Mouse (Mus musculus) spleen, adult 2 months (tissue): ENCODE measurements around the gene St3gal2. TPM values are rescaled to one million over a fixed set of nuclear protein-coding genes. Genes with fewer than 3 reads are reported as not detected.
"Not testable (repeated sequence)": the region's sequence is repeated elsewhere in the genome, so short reads cannot be mapped to it uniquely, and the experiment has no call there.

ENCODE experiments used
- DNase-seq, 2 experiments: peaks; one replicate each; pipeline versions ENCODE4 v3.0.0 to v3.0.0-alpha.2; 2012 to 2021; ENCODE audit warnings: low spot score in 2 of 2, low read depth in 1 of 2
- H3K27ac ChIP-seq: fragments of 200-500 bp; 2 replicates; pipeline ENCODE4 v1.5.1; 2012; ENCODE audit warnings: low read length, inconsistent platforms; ENCODE audit not compliant: insufficient read depth
- H3K27me3 ChIP-seq: fragments of 200-500 bp; 2 replicates; pipeline ENCODE4 v1.6.1; 2012; ENCODE audit warnings: mild to moderate bottlenecking, moderate library complexity, low read length, inconsistent platforms; ENCODE audit not compliant: control insufficient read depth, insufficient read depth
- H3K36me3 ChIP-seq: fragments of 200-500 bp; 2 replicates; pipeline ENCODE4 v1.6.1; 2012; ENCODE audit warnings: mild to moderate bottlenecking, low read length, inconsistent platforms; ENCODE audit not compliant: control insufficient read depth, insufficient read depth
- H3K4me1 ChIP-seq: fragments of 200-500 bp; 2 replicates; pipeline ENCODE4 v1.6.1; 2011; ENCODE audit warnings: inconsistent platforms; ENCODE audit not compliant: control insufficient read depth, insufficient read depth, insufficient read length
- H3K4me3 ChIP-seq: fragments of 200-500 bp; 2 replicates; pipeline ENCODE4 v1.5.1; 2011; ENCODE audit warnings: mild to moderate bottlenecking, inconsistent platforms; ENCODE audit not compliant: insufficient read depth, insufficient read length; ENCODE audit errors: extremely low read depth
- CTCF ChIP-seq: fragments of 200-500 bp; IDR thresholded peaks from 2 replicates; pipeline ENCODE4 v1.5.1; 2011; ENCODE audit warnings: mild to moderate bottlenecking, inconsistent platforms; ENCODE audit not compliant: insufficient read depth, insufficient read length, insufficient replicate concordance; ENCODE audit errors: extremely low read depth
- POLR2A ChIP-seq: fragments of 200-500 bp; IDR thresholded peaks from 2 replicates; pipeline ENCODE4 v1.6.1; 2011; ENCODE audit warnings: low read depth, low read length, inconsistent platforms
- WGBS: fragments of 180-500 bp; shearing (Covaris S2); methylation state at CpG from one replicate; pipeline ENCODE4 v1.1.7; 2018; 5-methylcytosine and 5-hydroxymethylcytosine counted together
- polyA plus RNA-seq: library from polyadenylated mRNA; depleted of rRNA; stranded (reverse); fragments of >200 nt; gene quantifications from 2 replicates; pipeline ENCODE4 v1.2.3, GENCODE M21; 2012

St3gal2 gene
- polyA plus RNA-seq, 1 experiment, result 25.5 TPM

DNA sequence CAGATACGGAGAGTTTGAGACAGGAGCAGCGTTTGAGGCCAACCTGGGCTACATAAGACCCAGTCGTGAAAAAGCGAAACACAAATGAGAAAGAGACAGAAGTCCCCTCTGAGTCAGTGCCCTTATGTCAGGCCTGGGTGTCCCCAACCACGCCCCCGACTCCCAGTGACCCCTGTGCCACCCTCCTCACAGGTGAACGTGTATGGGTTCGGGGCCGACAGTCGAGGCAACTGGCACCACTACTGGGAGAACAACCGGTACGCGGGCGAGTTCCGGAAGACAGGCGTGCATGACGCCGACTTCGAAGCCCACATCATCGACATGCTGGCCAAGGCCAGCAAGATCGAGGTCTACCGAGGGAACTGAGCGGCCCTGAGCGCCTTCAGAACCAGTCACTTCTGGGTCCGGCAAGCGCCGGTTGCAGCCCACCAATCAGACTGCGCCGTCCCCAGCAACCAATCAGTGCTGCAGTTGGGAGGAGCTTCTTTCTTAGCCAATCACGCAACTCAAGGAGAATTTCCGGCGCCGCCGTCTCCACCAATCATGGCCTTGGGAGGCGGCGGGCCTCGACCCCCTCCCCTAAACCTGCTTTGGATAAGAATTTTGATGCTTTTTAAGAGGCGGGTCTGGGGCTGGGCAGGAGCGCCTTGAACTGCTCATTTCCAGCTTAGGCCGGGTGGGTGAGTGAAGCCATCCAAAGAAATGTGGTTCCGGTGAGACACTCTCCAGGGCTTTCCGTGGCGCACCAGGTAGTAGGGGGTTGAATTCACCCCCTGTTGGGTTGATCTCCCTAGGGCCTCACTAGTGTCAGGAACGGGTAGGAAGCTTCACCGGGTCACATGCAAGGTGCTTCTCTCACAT lies 50.4 kb downstream of the St3gal2 start:
- Histone ChIP-seq H3K36me3 (peaks cover 7% of the 10 kb centered on the region), H3K27ac (peak overlapping the region; percentile 47; the same call in 1 of the 2 replicates), H3K27me3 (no peaks in the 10 kb centered on the region), H3K4me1 (peaks cover 7% of the 10 kb centered on the region; the same call in 1 of the 2 replicates), H3K4me3 (peak overlapping the region; percentile 63)
- 13% methylated on average over 45 of the region's 45 CpGs for WGBS
- TF ChIP-seq POLR2A (peak; percentile 85), CTCF (no peak)
- DNase-seq, result peak; percentile 75 to 87

DNA sequence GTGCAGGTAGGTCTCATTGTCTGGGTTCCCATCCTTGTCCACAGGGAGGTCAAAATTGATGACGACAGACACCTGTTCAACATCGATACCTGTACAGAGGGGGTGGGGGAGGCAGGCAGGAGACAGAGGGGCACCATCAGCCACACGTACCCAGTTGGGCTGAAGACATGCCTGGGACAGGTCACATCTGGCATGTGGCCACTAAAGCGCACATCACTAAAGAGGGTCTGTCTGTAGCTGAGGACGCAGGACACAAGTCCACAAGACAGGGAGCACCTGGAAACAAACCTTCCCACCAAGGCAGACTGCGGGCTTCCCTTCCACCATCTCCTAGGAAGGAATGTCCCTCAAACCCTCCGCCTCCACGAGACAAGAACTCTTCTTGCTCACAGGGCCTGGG lies 56.8 kb downstream of the St3gal2 start:
- peaks cover 23% of the 10 kb centered on the region for H3K36me3 ChIP-seq
- WGBS, result 97% methylated on average over 8 of the region's 8 CpGs

DNA sequence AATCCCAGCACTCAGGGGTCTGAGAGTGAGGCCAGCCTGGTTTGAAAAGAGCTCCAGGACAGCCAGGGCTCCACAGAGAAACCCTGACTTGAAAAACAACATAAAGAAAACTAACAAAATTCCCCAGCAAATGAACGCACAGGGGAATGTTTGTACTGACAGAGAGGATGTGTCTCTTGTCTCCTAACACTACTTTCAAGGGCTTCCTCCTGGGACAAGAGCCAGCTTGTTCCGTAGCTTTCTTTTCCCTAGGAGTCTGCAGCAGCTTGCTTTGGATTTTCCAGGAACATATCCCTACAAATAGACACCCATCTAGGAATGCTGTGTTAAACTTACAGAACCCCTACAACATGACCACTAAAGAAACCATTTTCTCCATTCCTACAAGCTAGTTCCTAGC lies 58.3 kb downstream of the St3gal2 start:
- peaks cover 24% of the 10 kb centered on the region for H3K36me3 ChIP-seq
- 85% methylated on average over 2 of the region's 2 CpGs for WGBS

More for the DNA sequence above, 56.8 kb downstream of the St3gal2 start:
- not testable (repeated sequence) for H3K4me3 ChIP-seq, DNase-seq, H3K27me3 ChIP-seq, H3K4me1 ChIP-seq, H3K27ac ChIP-seq

DNA sequence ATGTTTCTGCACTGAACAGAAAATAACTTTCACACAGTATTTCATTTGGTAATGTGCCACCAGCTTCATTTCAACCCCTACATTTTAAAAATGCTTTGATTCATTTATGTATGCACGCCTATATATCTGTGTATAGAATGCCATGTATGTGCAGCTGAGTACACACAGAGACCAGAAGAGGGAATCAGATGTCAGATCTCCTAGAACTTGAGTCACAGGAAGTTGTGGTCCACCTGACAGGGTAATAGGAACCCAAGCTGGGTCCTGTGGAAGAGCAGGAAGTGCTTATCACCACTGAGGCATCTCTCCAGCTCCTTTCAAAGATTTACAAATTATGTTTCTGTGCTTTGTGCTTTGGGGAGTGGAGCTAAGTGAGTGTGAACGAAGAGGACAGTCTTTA lies 61.6 kb downstream of the St3gal2 start:
- no peak overlapping the region for H3K4me3 ChIP-seq
- DNase-seq, result no peak
- WGBS, result 57% methylated on average over 2 of the region's 2 CpGs
- H3K36me3 ChIP-seq, result peaks cover 26% of the 10 kb centered on the region
- no peak overlapping the region for H3K27ac ChIP-seq
- no peaks in the 10 kb centered on the region for H3K27me3 ChIP-seq
- no peaks in the 10 kb centered on the region for H3K4me1 ChIP-seq
- TF ChIP-seq POLR2A (no peak), CTCF (no peak)

More for the DNA sequence above, 58.3 kb downstream of the St3gal2 start:
- DNase-seq, H3K27me3 ChIP-seq, H3K4me1 ChIP-seq, H3K27ac ChIP-seq, H3K4me3 ChIP-seq: not testable (repeated sequence)

DNA sequence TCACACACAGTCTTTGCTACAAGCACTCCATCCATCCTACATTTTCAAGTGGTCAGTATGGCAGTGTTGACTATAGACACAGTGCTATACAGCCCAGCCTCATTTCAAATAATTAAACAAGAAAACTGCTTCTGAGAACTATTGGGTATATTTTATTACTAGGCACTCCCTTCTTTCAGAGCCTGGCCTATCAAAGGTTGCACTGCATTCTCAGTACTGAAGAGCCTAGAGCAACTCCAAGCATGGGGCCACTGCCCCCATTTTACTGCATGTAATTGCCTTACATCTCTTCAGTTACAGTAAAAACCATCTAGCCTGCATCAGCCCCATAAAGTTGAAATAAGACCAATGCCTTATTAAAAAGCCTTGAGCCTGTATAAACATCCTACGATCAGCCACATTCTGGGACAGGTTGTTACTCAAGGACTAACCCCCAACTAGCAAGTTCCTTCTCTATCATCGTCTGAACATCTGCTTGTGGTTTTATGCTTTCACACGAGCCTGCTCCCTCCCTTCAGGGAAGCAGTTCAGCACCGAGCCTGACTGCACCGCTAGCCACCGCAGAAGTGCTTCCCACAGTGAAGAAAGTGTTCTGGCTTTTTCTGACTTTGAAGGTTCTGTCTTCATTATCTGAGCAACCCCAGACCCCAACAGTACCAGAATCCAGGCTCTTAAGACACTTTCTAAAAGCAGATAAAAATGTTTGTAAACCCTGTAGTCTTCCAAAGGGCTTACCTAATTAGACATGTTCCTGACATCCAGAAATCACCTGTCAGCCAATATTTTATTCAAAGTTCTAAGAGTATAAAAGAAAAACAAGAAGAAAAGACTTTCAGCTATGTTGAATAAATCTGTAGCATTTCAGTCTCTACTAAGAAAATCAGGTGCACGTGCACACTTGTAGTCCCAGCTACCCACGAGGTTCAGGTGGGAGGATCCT lies 68.4 kb downstream of the St3gal2 start:
- H3K4me1 ChIP-seq, result no peaks in the 10 kb centered on the region
- H3K36me3 ChIP-seq, result peaks cover 32% of the 10 kb centered on the region
- no peaks in the 10 kb centered on the region for H3K27me3 ChIP-seq
- WGBS, result 28% methylated on average over 8 of the region's 8 CpGs
- peak in 1 of 2 experiments; percentile 17 for DNase-seq
- H3K27ac ChIP-seq, result no peak overlapping the region
- TF ChIP-seq POLR2A, result no peak
- TF ChIP-seq CTCF, result no peak
- no peak overlapping the region for H3K4me3 ChIP-seq

DNA sequence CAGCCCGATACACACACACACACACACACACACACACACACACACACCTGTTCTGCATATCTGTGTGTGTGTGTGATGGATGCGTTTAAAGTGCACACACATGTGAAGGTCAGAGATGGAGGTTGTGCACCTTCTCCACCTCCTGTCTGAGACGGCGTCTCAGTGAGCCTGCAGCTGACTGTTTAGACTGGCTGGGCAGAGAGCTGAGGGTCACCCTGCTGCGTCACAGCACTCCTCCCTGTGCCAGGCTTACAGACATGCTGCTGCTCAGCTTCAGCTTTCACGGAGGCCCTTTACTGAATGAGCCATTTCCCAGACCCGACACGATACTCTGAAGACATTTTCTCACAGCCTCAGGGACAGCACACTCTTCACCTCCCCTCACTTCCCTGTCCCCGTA lies 70.3 kb downstream of the St3gal2 start:
- Histone ChIP-seq H3K36me3 (peaks cover 25% of the 10 kb centered on the region), H3K27me3 (no peaks in the 10 kb centered on the region), H3K4me1 (no peaks in the 10 kb centered on the region), H3K27ac (no peak overlapping the region), H3K4me3 (no peak overlapping the region)
- no peak for DNase-seq
- 81% methylated on average over 9 of the region's 9 CpGs for WGBS
- no peak for TF ChIP-seq POLR2A
- TF ChIP-seq CTCF, result no peak
